Mouse (Mus musculus) liver, embryonic 15.5 days (tissue): Measurements from ENCODE around the gene Pias1. TPM values are rescaled to one million over a fixed set of nuclear protein-coding genes. Genes with fewer than 3 reads are reported as not detected.

Experiments
- ATAC-seq: fragments of 200-750 bp; cut with Nextera tagmentation; 2 replicates; pipeline ENCODE4 v1.8.0; 2017; ENCODE audit warnings: moderate number of reproducible peaks, mild to moderate bottlenecking, moderate library complexity; ENCODE audit not compliant: insufficient read depth
- H3K27ac ChIP-seq: fragments of 300-500 bp; sonication (generic); replicated peaks from 2 replicates; pipeline ENCODE4 v1.5.1; 2015; ENCODE audit warnings: mild to moderate bottlenecking, inconsistent platforms
- H3K27me3 ChIP-seq: fragments of 300-500 bp; sonication (generic); 2 replicates; pipeline ENCODE4 v1.6.1; 2015; ENCODE audit warnings: mild to moderate bottlenecking, inconsistent platforms
- H3K36me3 ChIP-seq: fragments of 300-500 bp; sonication (generic); replicated peaks from 2 replicates; pipeline ENCODE4 v1.6.1; 2015; ENCODE audit warnings: moderate library complexity, mild to moderate bottlenecking, inconsistent platforms
- H3K4me1 ChIP-seq: fragments of 300-500 bp; sonication (generic); replicated peaks from 2 replicates; pipeline ENCODE4 v1.6.1; 2015; ENCODE audit warnings: inconsistent platforms
- H3K4me2 ChIP-seq: fragments of 300-500 bp; sonication (generic); 2 replicates; pipeline ENCODE4 v1.6.1; 2015; ENCODE audit warnings: moderate library complexity, mild to moderate bottlenecking, inconsistent platforms
- H3K4me3 ChIP-seq: fragments of 300-500 bp; sonication (generic); replicated peaks from 2 replicates; pipeline ENCODE4 v1.5.1; 2015; ENCODE audit warnings: mild to moderate bottlenecking, inconsistent platforms
- H3K9ac ChIP-seq: fragments of 300-500 bp; sonication (generic); 2 replicates; pipeline ENCODE4 v1.6.1; 2015; ENCODE audit warnings: moderate library complexity, mild to moderate bottlenecking, inconsistent platforms
- H3K9me3 ChIP-seq: fragments of 300-500 bp; sonication (generic); replicated peaks from 2 replicates; pipeline ENCODE4 v1.6.1; 2016; ENCODE audit warnings: inconsistent platforms
- WGBS: fragments of 180-500 bp; shearing (Covaris S2); methylation state at CpG from one replicate; pipeline ENCODE4 v1.1.7; 2015; ENCODE audit warnings: mixed read lengths; ENCODE audit not compliant: insufficient replicate concordance; 5-methylcytosine and 5-hydroxymethylcytosine counted together
- polyA plus RNA-seq: library from polyadenylated mRNA; unstranded; fragments of >200 nt; fragmentation: Nextera tagmentation; extraction: Ambion mirVana; gene quantifications from 2 replicates; pipeline ENCODE4 v1.2.1, GENCODE M21; 2015

Gene Pias1
- polyA plus RNA-seq, 1 experiment from 2014 or later: 29.4 TPM

DNA sequence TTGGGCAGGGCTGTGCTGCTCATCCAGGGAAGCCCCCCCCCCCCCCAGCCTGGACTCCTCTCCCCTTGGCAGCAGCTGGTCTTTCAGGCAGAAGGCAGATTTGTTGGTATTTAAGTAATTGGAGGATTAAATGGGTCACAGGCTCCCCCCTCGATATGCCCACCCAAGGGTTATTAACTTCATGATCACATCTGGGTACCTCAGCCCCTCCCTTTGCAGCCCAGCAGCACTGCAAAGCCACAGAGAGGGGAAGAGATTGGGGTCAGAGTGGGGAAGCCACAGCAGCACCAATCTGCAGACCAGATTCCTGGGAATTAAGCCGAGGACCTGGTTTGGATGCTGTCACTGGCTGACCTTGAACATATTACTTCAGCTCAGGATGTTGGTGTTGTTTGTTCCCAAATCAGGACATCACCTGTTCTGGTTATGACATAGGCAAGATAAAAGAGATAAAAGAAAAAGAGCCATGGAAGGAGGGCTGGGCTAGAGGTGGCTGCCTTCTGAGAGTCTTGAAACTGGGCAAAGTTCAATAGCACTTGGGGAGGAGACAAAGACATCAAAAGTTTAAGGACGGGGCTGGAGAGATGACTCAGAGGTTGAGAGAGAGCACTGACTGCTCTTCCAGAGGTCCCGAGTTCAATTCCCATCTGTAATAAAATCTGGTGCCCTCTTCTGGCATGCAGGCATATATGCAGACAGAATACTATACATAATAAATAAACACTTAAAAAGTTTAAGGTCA, 151.8 kb downstream of the Pias1 start:
- no peaks in the 10 kb centered on the region for H3K9me3 ChIP-seq
- no peak overlapping the region for H3K9ac ChIP-seq
- no peak overlapping the region for H3K27ac ChIP-seq
- H3K4me2 ChIP-seq: no peak overlapping the region
- no peak overlapping the region for H3K4me3 ChIP-seq
- ATAC-seq: no peak
- H3K36me3 ChIP-seq: no peaks in the 10 kb centered on the region; the same call in 1 of the 2 replicates
- no peaks in the 10 kb centered on the region for H3K27me3 ChIP-seq
- H3K4me1 ChIP-seq: peaks cover 39% of the 10 kb centered on the region
- WGBS: 45% methylated on average over 4 of the region's 4 CpGs

DNA sequence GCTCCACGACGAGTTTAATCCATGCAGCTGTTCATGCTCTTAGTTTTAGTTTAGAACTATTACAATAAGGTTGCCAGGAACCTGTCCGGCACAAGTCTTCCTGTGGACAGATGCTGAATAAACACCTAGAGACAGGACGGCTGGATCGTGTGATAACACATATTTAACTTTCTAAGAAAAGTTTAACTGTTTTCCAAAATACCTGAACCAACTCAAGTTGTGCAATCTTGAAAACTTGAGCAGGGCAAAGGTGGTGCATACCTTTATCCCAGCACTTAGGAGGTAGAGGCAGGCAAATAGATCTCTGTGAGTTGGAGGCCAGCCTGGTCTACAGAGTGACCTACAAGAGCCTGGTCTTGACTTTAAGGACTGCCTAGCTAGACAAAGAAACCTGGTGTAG, 152.8 kb downstream of the Pias1 start:
- Histone ChIP-seq H3K4me2 (no peak overlapping the region), H3K4me1 (peaks cover 29% of the 10 kb centered on the region), H3K9me3 (no peaks in the 10 kb centered on the region), H3K4me3 (no peak overlapping the region), H3K27ac (no peak overlapping the region), H3K9ac (no peak overlapping the region), H3K27me3 (no peaks in the 10 kb centered on the region), H3K36me3 (no peaks in the 10 kb centered on the region)
- WGBS: 54% methylated on average over 5 of the region's 5 CpGs
- ATAC-seq: no peak

DNA sequence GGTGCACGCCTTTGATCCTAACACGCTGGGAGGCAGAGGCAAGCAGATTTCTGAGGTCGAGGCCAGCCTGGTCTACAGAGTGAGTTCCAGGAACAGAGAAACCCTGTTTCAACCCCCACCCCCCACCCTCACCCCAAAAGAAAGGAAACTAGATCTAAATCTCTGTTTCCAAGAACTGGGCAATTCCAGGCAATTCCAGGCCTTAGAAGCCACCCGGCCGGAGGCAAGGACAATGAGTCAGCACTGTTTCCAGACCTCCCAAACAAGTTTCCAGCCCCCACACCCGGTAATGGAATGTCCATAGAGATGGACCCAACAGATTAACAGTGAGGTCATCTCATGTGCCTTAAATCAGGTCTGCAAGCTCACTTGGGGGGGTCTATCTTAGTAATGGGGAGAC, 157.8 kb downstream of the Pias1 start:
- Histone ChIP-seq H3K4me3 (no peak overlapping the region), H3K36me3 (no peaks in the 10 kb centered on the region), H3K9ac (no peak overlapping the region), H3K4me1 (peaks cover 39% of the 10 kb centered on the region), H3K4me2 (no peak overlapping the region), H3K9me3 (no peaks in the 10 kb centered on the region), H3K27me3 (no peaks in the 10 kb centered on the region), H3K27ac (no peak overlapping the region)
- WGBS: 64% methylated on average over 6 of the region's 6 CpGs
- ATAC-seq: no peak

DNA sequence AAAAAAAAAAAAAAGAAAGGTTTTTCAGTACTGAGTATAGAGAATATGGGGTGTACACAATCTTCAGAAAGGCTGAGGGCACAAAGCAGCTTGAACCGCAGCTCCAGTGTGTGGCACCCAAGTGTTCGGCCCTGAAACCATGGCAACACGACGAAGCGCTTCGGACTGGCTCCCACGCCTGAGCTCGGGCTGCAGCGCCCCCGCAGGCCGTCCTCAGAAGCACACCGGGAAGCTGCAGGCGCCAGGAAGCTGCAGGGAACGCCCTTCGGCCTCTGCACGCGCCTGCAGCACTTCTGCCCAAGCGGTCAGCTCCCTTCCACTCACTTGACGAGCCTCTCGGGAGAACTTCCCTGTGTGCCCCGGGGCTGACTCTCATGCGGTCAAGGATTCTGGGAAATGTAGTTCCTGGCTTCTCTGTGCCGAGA, 159.1 kb downstream of the Pias1 start:
- no peaks in the 10 kb centered on the region for H3K36me3 ChIP-seq
- no peaks in the 10 kb centered on the region for H3K27me3 ChIP-seq
- H3K9ac ChIP-seq: peak overlapping the region; percentile 35; the same call in 1 of the 2 replicates
- WGBS: under 1% methylated on average over 23 of the region's 23 CpGs
- H3K27ac ChIP-seq: no peak overlapping the region
- H3K4me2 ChIP-seq: peak overlapping the region; percentile 84
- H3K4me3 ChIP-seq: peak overlapping the region; percentile 48
- peak; percentile 83 for ATAC-seq
- H3K4me1 ChIP-seq: peaks cover 40% of the 10 kb centered on the region
- H3K9me3 ChIP-seq: no peaks in the 10 kb centered on the region

Other genes with a start within 250 kb of the Pias1 start
- gene Fem1b, start 176.0 kb downstream of the Pias1 start, polyA plus RNA-seq: 8.4 and 9.9 TPM in 2 replicates
- gene Cln6, start 149.1 kb downstream of the Pias1 start, polyA plus RNA-seq: 14.3 and 15.4 TPM in 2 replicates
- gene Calml4, start 129.8 kb downstream of the Pias1 start, polyA plus RNA-seq: 2.1 TPM in 2 replicates
- not detected in 2 replicates for gene Skor1, start 161.0 kb upstream of the Pias1 start, polyA plus RNA-seq